Mouse (Mus musculus) ES-Bruce4 (cell line): ENCODE measurements around the gene Mvb12b.

Source experiments
- CTCF ChIP-seq: IDR thresholded peaks from one replicate; pipeline ENCODE4 v1.8.1; 2011; ENCODE audit warnings: low read depth, low read length
- EP300 ChIP-seq: IDR thresholded peaks from 2 replicates; pipeline ENCODE4 v1.6.1; 2011; ENCODE audit warnings: low read depth, low read length; ENCODE audit not compliant: insufficient read depth

- TF ChIP-seq CTCF = no peak
- TF ChIP-seq EP300 = no peak
These were observed 51.0 kb downstream of the Mvb12b start for GRCm38 (mm10) chr2:33836660-33837213.
